Mouse (Mus musculus) urinary bladder, postnatal 14 days (tissue): ENCODE results near the gene Xpnpep1.

ENCODE experiments used
- DNase-seq: peaks from one replicate; pipeline ENCODE4 v3.0.0; 2021; ENCODE audit warnings: low spot score

Xpnpep1 gene

GRCm38 (mm10) chr19:53064972-53065361, 25.0 kb upstream of the Xpnpep1 start:
- DNase-seq: no peak

- no peak for DNase-seq
Observed at GRCm38 (mm10) chr19:53064292-53064971, 24.4 kb upstream of the Xpnpep1 start.

GRCm38 (mm10) chr19:53062046-53062445, 22.0 kb upstream of the Xpnpep1 start:
- DNase-seq: no peak

- DNase-seq: no peak
Observed at GRCm38 (mm10) chr19:53059344-53060111, 19.5 kb upstream of the Xpnpep1 start.

- DNase-seq: no peak
Observed at GRCm38 (mm10) chr19:53058726-53059334, 18.8 kb upstream of the Xpnpep1 start.

GRCm38 (mm10) chr19:53057980-53058725, 18.1 kb upstream of the Xpnpep1 start:
- no peak for DNase-seq

- DNase-seq: no peak
Observed at GRCm38 (mm10) chr19:53053355-53053754, 13.3 kb upstream of the Xpnpep1 start.

GRCm38 (mm10) chr19:53052031-53052670, 12.1 kb upstream of the Xpnpep1 start:
- no peak for DNase-seq

GRCm38 (mm10) chr19:53051288-53051985, 11.4 kb upstream of the Xpnpep1 start:
- DNase-seq: no peak

GRCm38 (mm10) chr19:53050100-53050499, 10.1 kb upstream of the Xpnpep1 start:
- DNase-seq: no peak

GRCm38 (mm10) chr19:53047208-53047607, 7.2 kb upstream of the Xpnpep1 start:
- DNase-seq: peak; percentile 60

GRCm38 (mm10) chr19:53043423-53044125, 3.6 kb upstream of the Xpnpep1 start:
- no peak for DNase-seq

- DNase-seq: no peak
Observed at GRCm38 (mm10) chr19:53041570-53041969, 1.6 kb upstream of the Xpnpep1 start.

- no peak for DNase-seq
Observed at GRCm38 (mm10) chr19:53041133-53041510, 1.1 kb upstream of the Xpnpep1 start.

GRCm38 (mm10) chr19:53039090-53039489, 924 bp downstream of the Xpnpep1 start:
- DNase-seq: no peak

- peak; percentile 99 for DNase-seq
Observed at GRCm38 (mm10) chr19:53038435-53038938, 1.5 kb downstream of the Xpnpep1 start.

GRCm38 (mm10) chr19:53037925-53038419, 2.0 kb downstream of the Xpnpep1 start:
- no peak for DNase-seq

GRCm38 (mm10) chr19:53033159-53033943, 6.7 kb downstream of the Xpnpep1 start:
- DNase-seq: no peak

GRCm38 (mm10) chr19:53032647-53033046, 7.4 kb downstream of the Xpnpep1 start:
- no peak for DNase-seq
